ENCODE assay signal across 14 mouse cellular contexts in genomic region chr14:29305623-29306022, GRCm38 (mm10).
DNase-seq lines count a peak whose midpoint lies in the region; ATAC-seq and TF ChIP-seq lines count a peak whose summit lies in the region.
"Had no signal": no experiment of that assay in that cellular context is flagged by ENCODE, and none has a peak within 500 bp of the region (broad histone marks: within the 10 kb centered on the region; RNA-seq: fewer than 3 reads in every experiment).

No protein-coding gene starts in this region.

- TF ChIP-seq CTCF in hindbrain, postnatal 0 days (IDR thresholded peaks at IDR 0.05; ENCODE audit: low read depth): no peak
- no peak for TF ChIP-seq CTCF in brain, embryonic 14.5 days (IDR thresholded peaks at IDR 0.05; ENCODE audit: borderline replicate concordance, extremely low read depth, insufficient read depth, insufficient read length)

- H3K4me3 ChIP-seq in forebrain, embryonic 14.5 days (ENCODE audit: low read depth, low read length): no peak overlapping the region
- H3K4me3 ChIP-seq in forebrain, embryonic 13.5 days: no peak overlapping the region
- H3K4me3 ChIP-seq in hindbrain, postnatal 0 days (ENCODE audit: low read length): no peak overlapping the region
- H3K4me3 ChIP-seq in hindbrain, embryonic 11.5 days (ENCODE audit: low read depth, low read length): no peak overlapping the region
- H3K4me3 ChIP-seq: embryonic facial prominence, embryonic 10.5 days; intestine, embryonic 15.5 days; kidney, embryonic 15.5 days; stomach, embryonic 15.5 days had no signal

- no peak overlapping the region for H3K9ac ChIP-seq in forebrain, embryonic 14.5 days (ENCODE audit: low read length)
- H3K9ac ChIP-seq in forebrain, embryonic 13.5 days: no peak overlapping the region
- no peak overlapping the region for H3K9ac ChIP-seq in hindbrain, postnatal 0 days (replicated peaks; ENCODE audit: low read length)
- no peak overlapping the region for H3K9ac ChIP-seq in hindbrain, embryonic 11.5 days (ENCODE audit: low read depth, low read length)
- H3K9ac ChIP-seq: intestine, embryonic 15.5 days; kidney, embryonic 15.5 days; stomach, embryonic 15.5 days had no signal

- no peaks in the 10 kb centered on the region for H3K4me1 ChIP-seq in forebrain, embryonic 14.5 days (ENCODE audit: control insufficient read depth, insufficient read depth, low read length)
- H3K4me1 ChIP-seq in forebrain, embryonic 13.5 days: no peaks in the 10 kb centered on the region
- H3K4me1 ChIP-seq in hindbrain, postnatal 0 days (ENCODE audit: insufficient read depth, low read length): no peaks in the 10 kb centered on the region
- H3K4me1 ChIP-seq in hindbrain, embryonic 11.5 days (replicated peaks; ENCODE audit: control insufficient read depth, insufficient read depth, low read length): no peaks in the 10 kb centered on the region
- H3K4me1 ChIP-seq: embryonic facial prominence, embryonic 10.5 days; intestine, embryonic 15.5 days; kidney, embryonic 15.5 days; stomach, embryonic 15.5 days had no signal

- no peak overlapping the region for H3K27ac ChIP-seq in forebrain, embryonic 14.5 days (ENCODE audit: low read depth, low read length)
- no peak overlapping the region for H3K27ac ChIP-seq in forebrain, embryonic 13.5 days
- no peak overlapping the region for H3K27ac ChIP-seq in hindbrain, postnatal 0 days
- no peak overlapping the region for H3K27ac ChIP-seq in hindbrain, embryonic 11.5 days (ENCODE audit: low read depth, low read length)
- H3K27ac ChIP-seq: embryonic facial prominence, embryonic 10.5 days; intestine, embryonic 15.5 days; kidney, embryonic 15.5 days; stomach, embryonic 15.5 days had no signal

- H3K4me2 ChIP-seq in forebrain, embryonic 14.5 days (ENCODE audit: low read length): no peak overlapping the region
- H3K4me2 ChIP-seq in forebrain, embryonic 13.5 days: no peak overlapping the region
- no peak overlapping the region for H3K4me2 ChIP-seq in hindbrain, postnatal 0 days (ENCODE audit: low read depth, low read length)
- H3K4me2 ChIP-seq in hindbrain, embryonic 11.5 days (replicated peaks; ENCODE audit: low read depth, low read length): no peak overlapping the region
- H3K4me2 ChIP-seq: intestine, embryonic 15.5 days; kidney, embryonic 15.5 days; stomach, embryonic 15.5 days had no signal

- no peaks in the 10 kb centered on the region for H3K9me3 ChIP-seq in forebrain, embryonic 14.5 days (replicated peaks; ENCODE audit: control insufficient read depth, low read length)
- H3K9me3 ChIP-seq in forebrain, embryonic 13.5 days (replicated peaks): no peaks in the 10 kb centered on the region
- H3K9me3 ChIP-seq in hindbrain, postnatal 0 days (ENCODE audit: low read length): no peaks in the 10 kb centered on the region
- H3K9me3 ChIP-seq in hindbrain, embryonic 11.5 days (ENCODE audit: control insufficient read depth, low read length): no peaks in the 10 kb centered on the region
- H3K9me3 ChIP-seq: embryonic facial prominence, embryonic 10.5 days; intestine, embryonic 15.5 days; kidney, embryonic 15.5 days; stomach, embryonic 15.5 days had no signal

- H3K27me3 ChIP-seq in forebrain, embryonic 14.5 days (replicated peaks; ENCODE audit: control insufficient read depth, insufficient read depth, low read length): no peaks in the 10 kb centered on the region
- H3K27me3 ChIP-seq in forebrain, embryonic 13.5 days: no peaks in the 10 kb centered on the region
- no peaks in the 10 kb centered on the region for H3K27me3 ChIP-seq in hindbrain, postnatal 0 days (ENCODE audit: insufficient read depth, low read length)
- H3K27me3 ChIP-seq in hindbrain, embryonic 11.5 days (ENCODE audit: control insufficient read depth, insufficient read depth, low read length): no peaks in the 10 kb centered on the region
- H3K27me3 ChIP-seq: intestine, embryonic 15.5 days; kidney, embryonic 15.5 days; stomach, embryonic 15.5 days had no signal

- 67% methylated on average over 9 of the region's 9 CpGs for WGBS in forebrain, embryonic 14.5 days
- 70% methylated on average over 9 of the region's 9 CpGs for WGBS in forebrain, embryonic 13.5 days
- WGBS in hindbrain, postnatal 0 days: 63% methylated on average over 9 of the region's 9 CpGs
- 90% methylated on average over 9 of the region's 9 CpGs for WGBS in hindbrain, embryonic 11.5 days

- H3K36me3 ChIP-seq in forebrain, embryonic 14.5 days (ENCODE audit: control insufficient read depth, insufficient read depth, low read length): no peaks in the 10 kb centered on the region
- no peaks in the 10 kb centered on the region for H3K36me3 ChIP-seq in forebrain, embryonic 13.5 days (ENCODE audit: poor library complexity, severe bottlenecking)
- no peaks in the 10 kb centered on the region for H3K36me3 ChIP-seq in hindbrain, postnatal 0 days (ENCODE audit: insufficient read depth, low read length)
- no peaks in the 10 kb centered on the region for H3K36me3 ChIP-seq in hindbrain, embryonic 11.5 days (ENCODE audit: control insufficient read depth, insufficient read depth, low read length)
- H3K36me3 ChIP-seq: embryonic facial prominence, embryonic 10.5 days; intestine, embryonic 15.5 days; kidney, embryonic 15.5 days; stomach, embryonic 15.5 days had no signal

- TF ChIP-seq POLR2A in brain, embryonic 14.5 days (IDR thresholded peaks at IDR 0.05; ENCODE audit: borderline replicate concordance, extremely low read depth, insufficient read depth, insufficient read length, poor library complexity, severe bottlenecking): no peak

- DNase-seq in forebrain, embryonic 14.5 days (ENCODE audit: low spot score): peak; percentile 49
- DNase-seq in hindbrain, postnatal 0 days (ENCODE audit: low spot score): peak; percentile 50
- no peak for DNase-seq in hindbrain, embryonic 11.5 days (ENCODE audit: low spot score)
- peak; percentile 83 for DNase-seq in brain, embryonic 14.5 days (ENCODE audit: low read depth)
- DNase-seq in cerebellum, postnatal 14 days: peak; percentile 70 to 81
- no peak for DNase-seq in thymus, postnatal 0 days (ENCODE audit: low spot score)
- DNase-seq in frontal cortex, postnatal 25 days (ENCODE audit: low spot score in 2 of 2): no peak
- DNase-seq: adrenal gland, postnatal 36 days; thymus, postnatal 36 days had no signal

- ATAC-seq in forebrain, embryonic 14.5 days: no peak; the same call in 1 of the 2 replicates
- no peak for ATAC-seq in forebrain, embryonic 13.5 days
- 0 out of 2 replicates have a peak, but pooled peaks have one; percentile 35 for ATAC-seq in hindbrain, postnatal 0 days
- ATAC-seq in hindbrain, embryonic 11.5 days (ENCODE audit: low FRiP score): no peak
- ATAC-seq: intestine, embryonic 15.5 days had no signal

Comparison
In these comparisons a context has a peak if more than half of its experiments do, and no peak if none do; other contexts are left out.
1. DNase-seq: peak in forebrain, embryonic 14.5 days (single experiment), hindbrain, postnatal 0 days (single experiment), brain, embryonic 14.5 days (single experiment) and cerebellum, postnatal 14 days (2 of 2); none in hindbrain, embryonic 11.5 days (single experiment), thymus, postnatal 0 days (single experiment) and frontal cortex, postnatal 25 days (0 of 2).